Mouse (Mus musculus): ENCODE measurements around the gene Hnrnpu. TPM values are rescaled to one million over a fixed set of nuclear protein-coding genes. Genes with fewer than 3 reads are reported as not detected.
"Not testable (repeated sequence)": the region's sequence is repeated elsewhere in the genome, so short reads cannot be mapped to it uniquely, and the experiment has no call there.

Gene Hnrnpu
- polyA plus RNA-seq, 1 experiment from 2014 or later = 471 TPM

DNA sequence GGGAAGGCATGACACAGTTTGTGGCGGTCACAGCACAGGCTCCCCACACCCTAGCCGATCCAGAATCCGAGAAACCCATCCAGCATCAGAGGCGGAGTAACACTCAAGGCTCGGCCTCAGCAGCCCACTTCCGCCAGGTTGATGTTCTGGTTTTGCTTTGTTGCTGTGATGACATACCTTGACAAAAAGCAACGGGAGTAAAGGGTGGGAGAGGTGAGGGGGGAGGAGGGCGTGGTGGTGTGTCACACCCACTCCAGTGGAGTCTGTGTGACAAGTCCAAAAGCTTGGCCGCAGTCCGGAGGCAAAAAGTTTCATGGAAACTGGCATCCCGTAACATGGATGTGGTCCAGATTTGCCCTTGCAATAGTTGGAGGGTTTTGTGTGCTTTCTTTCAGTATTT is 22.7 kb upstream of the Hnrnpu start:
- H3K4me3 ChIP-seq = no peak overlapping the region
- 85% methylated on average over 11 of the region's 11 CpGs for WGBS
- H3K36me3 ChIP-seq = no peaks in the 10 kb centered on the region
- no peaks in the 10 kb centered on the region for H3K27me3 ChIP-seq (ENCODE audit: low read depth, poor library complexity, severe bottlenecking)
- DNase-seq (ENCODE audit: low spot score) = no peak
- H3K9me3 ChIP-seq (replicated peaks) = no peaks in the 10 kb centered on the region
- H3K27ac ChIP-seq (replicated peaks) = no peak overlapping the region
- 0 out of 2 replicates have a peak, but pooled peaks cover 3% of the 10 kb centered on the region for H3K4me1 ChIP-seq

DNA sequence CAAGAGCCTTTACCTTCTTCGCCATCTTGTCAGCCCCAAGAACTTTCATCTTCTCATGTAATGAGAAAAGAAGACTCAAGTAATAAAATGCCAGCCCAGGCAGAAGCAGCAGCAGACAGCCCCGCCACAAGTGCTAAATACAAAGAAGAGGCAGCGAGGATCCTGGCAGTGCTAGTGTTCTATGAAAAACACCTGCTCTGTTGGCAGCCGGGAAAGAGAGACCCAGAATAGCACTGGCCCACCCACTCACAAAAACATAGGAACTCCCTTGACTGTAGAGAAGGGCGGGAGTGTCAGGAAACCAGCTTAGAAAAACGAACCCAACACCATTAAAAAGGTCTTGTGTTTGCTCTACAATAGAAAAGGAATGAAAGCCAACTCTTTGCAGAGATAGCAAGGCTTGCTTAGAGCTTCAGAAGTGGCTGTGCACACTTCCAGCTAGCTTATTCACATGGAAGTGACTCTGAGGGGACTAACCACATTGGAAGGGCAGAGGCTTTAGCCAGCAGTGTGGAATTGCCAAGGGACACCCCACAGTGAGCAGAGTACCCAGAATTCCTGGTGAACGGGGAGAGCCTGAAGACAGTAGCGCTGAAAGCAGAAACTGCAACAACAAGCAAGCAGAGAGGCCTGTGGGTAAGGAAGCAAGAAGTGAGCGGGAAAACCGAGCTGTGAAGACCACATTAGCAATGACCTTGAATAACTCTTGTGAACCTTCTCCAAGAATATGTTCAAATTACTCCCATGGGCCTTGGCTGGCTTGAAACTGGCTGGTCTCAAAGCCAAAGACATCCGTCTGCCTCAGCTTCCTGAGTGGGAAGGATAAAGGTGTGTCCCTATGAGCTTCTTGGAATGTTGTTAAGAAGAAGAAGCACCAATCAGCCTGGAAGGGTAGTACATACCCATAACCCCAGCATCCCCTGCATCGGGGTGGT is 20.4 kb upstream of the Hnrnpu start:
- Histone ChIP-seq H3K9me3 (replicated peaks) (no peaks in the 10 kb centered on the region), H3K4me3 (no peak overlapping the region), H3K27me3 (ENCODE audit: low read depth, poor library complexity, severe bottlenecking) (no peaks in the 10 kb centered on the region), H3K27ac (replicated peaks) (no peak overlapping the region), H3K36me3 (no peaks in the 10 kb centered on the region), H3K4me1 (0 out of 2 replicates have a peak, but pooled peaks cover 3% of the 10 kb centered on the region)
- no peak for DNase-seq (ENCODE audit: low spot score)
- 75% methylated on average over 12 of the region's 12 CpGs for WGBS

DNA sequence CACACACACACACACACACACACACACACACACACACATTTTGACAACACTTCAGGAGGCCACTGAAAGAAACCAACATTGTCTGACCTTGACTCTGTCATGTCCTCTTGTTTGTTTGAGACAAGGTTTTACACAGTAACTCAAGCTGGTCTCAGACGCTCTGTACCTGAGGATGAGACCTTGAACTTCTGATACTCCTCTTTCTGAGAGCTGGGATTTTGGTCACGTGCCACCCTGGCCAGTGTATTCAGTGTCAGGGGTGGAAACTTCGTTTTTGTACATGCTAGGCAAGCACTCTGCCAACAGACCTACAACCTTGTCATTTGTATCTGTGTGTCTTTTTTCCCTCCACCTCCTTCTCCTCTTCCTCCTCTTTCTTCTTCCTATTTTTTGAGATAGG is 17.0 kb upstream of the Hnrnpu start:
- WGBS = 75% methylated on average over 3 of the region's 3 CpGs

GRCm38 (mm10) chr1:178351643-178352042 is 14.0 kb upstream of the Hnrnpu start:
- DNase-seq (ENCODE audit: low spot score) = no peak
- no peak overlapping the region for H3K4me3 ChIP-seq
- H3K27me3 ChIP-seq (ENCODE audit: low read depth, poor library complexity, severe bottlenecking) = no peaks in the 10 kb centered on the region
- no peak overlapping the region for H3K27ac ChIP-seq (replicated peaks)
- H3K9me3 ChIP-seq (replicated peaks) = no peaks in the 10 kb centered on the region
- no peaks in the 10 kb centered on the region for H3K4me1 ChIP-seq
- H3K36me3 ChIP-seq = no peaks in the 10 kb centered on the region

More for the DNA sequence above, 17.0 kb upstream of the Hnrnpu start:
- Histone ChIP-seq H3K36me3 (no peaks in the 10 kb centered on the region), H3K27ac (replicated peaks) (no peak overlapping the region), H3K4me3 (no peak overlapping the region), H3K4me1 (0 out of 2 replicates have a peak, but pooled peaks cover 3% of the 10 kb centered on the region), H3K9me3 (replicated peaks) (no peaks in the 10 kb centered on the region), H3K27me3 (ENCODE audit: low read depth, poor library complexity, severe bottlenecking) (no peaks in the 10 kb centered on the region)
- DNase-seq (ENCODE audit: low spot score) = no peak

DNA sequence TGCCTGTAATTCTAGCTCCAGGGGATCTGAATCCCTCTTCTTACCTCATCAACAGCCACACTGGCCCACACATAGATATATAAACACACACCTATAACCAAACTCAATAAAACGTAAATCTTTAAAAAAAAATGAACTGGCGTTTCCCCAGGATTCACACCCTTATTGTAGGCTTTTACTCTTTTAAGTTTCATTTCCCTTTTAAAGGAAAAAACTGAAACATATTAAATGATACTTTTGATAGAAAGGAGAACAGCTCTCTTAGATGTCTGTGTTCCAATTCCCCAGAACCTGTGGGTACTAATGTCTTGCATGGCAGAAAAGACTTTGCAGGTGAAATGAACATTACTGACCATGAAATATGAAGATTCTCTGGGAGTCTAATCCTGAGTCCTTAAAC is 13.2 kb upstream of the Hnrnpu start:
- Histone ChIP-seq H3K27ac (replicated peaks) (no peak overlapping the region), H3K27me3 (ENCODE audit: low read depth, poor library complexity, severe bottlenecking) (no peaks in the 10 kb centered on the region), H3K4me3 (no peak overlapping the region), H3K9me3 (replicated peaks) (no peaks in the 10 kb centered on the region), H3K36me3 (no peaks in the 10 kb centered on the region), H3K4me1 (no peaks in the 10 kb centered on the region)
- 92% methylated on average over 2 of the region's 2 CpGs for WGBS
- no peak for DNase-seq (ENCODE audit: low spot score)

- 97% methylated on average over 10 of the region's 10 CpGs for WGBS
- not testable (repeated sequence) for H3K27me3 ChIP-seq (ENCODE audit: low read depth, poor library complexity, severe bottlenecking); H3K36me3 ChIP-seq; H3K9me3 ChIP-seq (replicated peaks); H3K4me1 ChIP-seq; H3K27ac ChIP-seq (replicated peaks); DNase-seq (ENCODE audit: low spot score); H3K4me3 ChIP-seq
Measured at GRCm38 (mm10) chr1:178344071-178344805, 6.6 kb upstream of the Hnrnpu start.

- Histone ChIP-seq H3K27ac (replicated peaks) (no peak overlapping the region), H3K4me3 (no peak overlapping the region), H3K27me3 (ENCODE audit: low read depth, poor library complexity, severe bottlenecking) (no peaks in the 10 kb centered on the region), H3K9me3 (replicated peaks) (no peaks in the 10 kb centered on the region), H3K4me1 (peaks cover 10% of the 10 kb centered on the region), H3K36me3 (no peaks in the 10 kb centered on the region)
- DNase-seq (ENCODE audit: low spot score) = no peak
- 87% methylated on average over 5 of the region's 5 CpGs for WGBS
Measured at GRCm38 (mm10) chr1:178342612-178343011, 5.0 kb upstream of the Hnrnpu start.

DNA sequence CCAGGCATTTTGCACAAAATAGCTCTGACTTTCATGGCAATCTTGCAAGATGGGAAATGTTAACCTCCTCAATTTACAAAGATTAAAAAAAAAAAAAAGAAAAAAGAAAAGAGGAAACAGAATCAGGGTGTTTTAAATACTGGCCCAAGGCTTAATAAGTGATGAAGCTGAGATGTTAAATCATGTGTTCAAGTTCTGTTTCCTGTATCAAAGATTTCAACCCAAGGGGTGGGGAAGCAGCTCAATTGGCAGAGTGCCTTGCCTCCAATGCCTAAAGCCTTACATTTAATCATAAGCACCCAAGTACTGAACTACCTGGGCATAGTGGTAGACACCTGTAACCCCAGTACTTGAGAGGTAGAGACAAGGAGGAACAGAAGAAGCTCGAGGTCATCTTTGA is 4.5 kb upstream of the Hnrnpu start:
- Histone ChIP-seq H3K4me1 (peaks cover 10% of the 10 kb centered on the region), H3K27ac (replicated peaks) (no peak overlapping the region), H3K4me3 (no peak overlapping the region), H3K36me3 (no peaks in the 10 kb centered on the region), H3K9me3 (replicated peaks) (no peaks in the 10 kb centered on the region), H3K27me3 (ENCODE audit: low read depth, poor library complexity, severe bottlenecking) (no peaks in the 10 kb centered on the region)
- DNase-seq (ENCODE audit: low spot score) = no peak
- 89% methylated on average over 1 of the region's 1 CpGs for WGBS

GRCm38 (mm10) chr1:178341435-178341834 is 3.8 kb upstream of the Hnrnpu start:
- no peaks in the 10 kb centered on the region for H3K36me3 ChIP-seq
- WGBS = 93% methylated on average over 3 of the region's 3 CpGs
- no peak for DNase-seq (ENCODE audit: low spot score)
- H3K4me3 ChIP-seq = no peak overlapping the region
- no peaks in the 10 kb centered on the region for H3K27me3 ChIP-seq (ENCODE audit: low read depth, poor library complexity, severe bottlenecking)
- no peak overlapping the region for H3K27ac ChIP-seq (replicated peaks)
- H3K9me3 ChIP-seq (replicated peaks) = no peaks in the 10 kb centered on the region
- H3K4me1 ChIP-seq = peaks cover 10% of the 10 kb centered on the region

- no peak for DNase-seq (ENCODE audit: low spot score)
- Histone ChIP-seq H3K9me3 (replicated peaks) (no peaks in the 10 kb centered on the region), H3K4me1 (peaks cover 11% of the 10 kb centered on the region), H3K27me3 (ENCODE audit: low read depth, poor library complexity, severe bottlenecking) (no peaks in the 10 kb centered on the region), H3K36me3 (peaks cover 8% of the 10 kb centered on the region), H3K27ac (replicated peaks) (no peak overlapping the region), H3K4me3 (no peak overlapping the region)
- WGBS = 88% methylated on average over 2 of the region's 2 CpGs
Measured at GRCm38 (mm10) chr1:178340213-178340612, 2.6 kb upstream of the Hnrnpu start.

DNA sequence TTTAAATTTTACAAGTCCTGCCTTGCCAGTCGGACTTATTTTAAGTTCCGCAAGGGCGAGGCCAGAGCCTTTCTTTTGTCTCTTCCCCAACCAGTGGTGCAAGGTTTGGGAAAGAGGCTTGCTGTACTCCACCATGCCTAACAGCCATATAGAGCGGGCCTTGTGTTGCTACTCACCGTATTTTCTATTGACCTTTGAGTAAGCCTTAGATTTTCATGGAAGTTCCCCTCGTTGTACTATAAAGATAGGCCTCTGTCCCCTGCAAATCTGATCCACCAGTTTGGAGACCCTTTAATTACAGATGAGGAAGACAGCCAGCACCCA is 683 bp upstream of the Hnrnpu start:
- Histone ChIP-seq H3K36me3 (peaks cover 27% of the 10 kb centered on the region), H3K4me1 (peaks cover 28% of the 10 kb centered on the region), H3K9me3 (replicated peaks) (no peaks in the 10 kb centered on the region), H3K27me3 (ENCODE audit: low read depth, poor library complexity, severe bottlenecking) (no peaks in the 10 kb centered on the region), H3K27ac (replicated peaks) (peak overlapping the region; percentile 100), H3K4me3 (peak overlapping the region; percentile 100)
- 3% methylated on average over 6 of the region's 6 CpGs for WGBS
- DNase-seq (ENCODE audit: low spot score) = peak; percentile 54

DNA sequence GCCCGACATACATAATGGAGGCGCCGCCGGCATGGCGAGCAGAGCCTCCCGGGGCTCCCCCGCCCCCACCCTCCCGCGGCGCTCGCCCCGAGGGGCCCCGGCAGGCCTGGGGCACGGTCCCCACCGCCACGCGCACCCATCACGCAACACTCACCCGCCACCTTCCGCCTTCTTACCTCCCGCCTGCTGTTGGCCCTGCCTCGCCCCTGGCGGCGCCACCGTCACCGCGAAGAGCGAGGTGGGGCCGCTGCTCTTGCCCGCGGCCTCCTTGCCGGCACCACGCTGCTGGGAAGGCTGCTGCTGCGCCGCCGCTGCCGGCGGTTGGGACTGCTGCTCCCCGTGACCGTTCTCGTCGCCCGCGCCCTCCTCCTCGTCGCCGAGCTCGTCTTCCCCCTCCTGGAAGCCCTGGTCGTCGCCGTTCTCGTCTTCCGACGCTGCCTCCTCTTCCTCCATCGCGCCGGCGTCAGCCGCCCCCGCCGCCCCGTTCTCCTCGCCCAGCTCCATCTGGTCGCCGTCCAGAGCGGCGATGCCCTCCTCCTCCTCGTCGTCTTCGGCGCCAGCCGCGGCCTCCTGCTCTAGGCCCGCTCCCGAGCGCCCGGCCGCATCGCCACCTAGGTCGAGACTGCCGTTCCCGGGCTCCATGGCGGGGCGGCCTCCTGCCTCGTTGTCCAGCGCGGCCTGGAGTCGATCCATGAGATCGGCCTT is 668 bp downstream of the Hnrnpu start:
- H3K4me1 ChIP-seq = peaks cover 36% of the 10 kb centered on the region
- no peak for DNase-seq (ENCODE audit: low spot score)
- no peaks in the 10 kb centered on the region for H3K27me3 ChIP-seq (ENCODE audit: low read depth, poor library complexity, severe bottlenecking)
- H3K9me3 ChIP-seq (replicated peaks) = no peaks in the 10 kb centered on the region
- H3K36me3 ChIP-seq = peaks cover 41% of the 10 kb centered on the region
- peak overlapping the region; percentile 100 for H3K4me3 ChIP-seq
- peak overlapping the region; percentile 100 for H3K27ac ChIP-seq (replicated peaks)
- under 1% methylated on average over 85 of the region's 89 CpGs for WGBS

Measured in midbrain, embryonic 10.5 days (tissue).